ENCODE assay signal across 29 mouse cellular contexts in genomic region chr5:130033869-130034268, GRCm38 (mm10). TPM values are rescaled to one million over a fixed set of nuclear protein-coding genes. Genes with fewer than 3 reads are reported as not detected.
DNase-seq lines count a peak whose midpoint lies in the region; ATAC-seq and TF ChIP-seq lines count a peak whose summit lies in the region.
"Had no signal": no experiment of that assay in that cellular context is flagged by ENCODE, and none has a peak within 500 bp of the region (broad histone marks: within the 10 kb centered on the region; RNA-seq: fewer than 3 reads in every experiment).

No protein-coding gene starts in this region.

- no peak for DNase-seq in embryonic facial prominence, embryonic 10.5 days (ENCODE audit: low spot score)
- no peak for DNase-seq in midbrain, embryonic 10.5 days (ENCODE audit: low spot score)
- no peak for DNase-seq in liver, postnatal 0 days
- no peak for DNase-seq in adipocyte (ENCODE audit: low spot score)
- DNase-seq in kidney, adult 18-20 months: no peak
- DNase-seq: adrenal gland, postnatal 25 days; cerebellum, adult 18-20 months; cerebellum, postnatal 14 days; gastrocnemius, postnatal 14 days; heart, postnatal 36 days; kidney, postnatal 25 days; left cerebral cortex, postnatal 4 days; right cerebral cortex, adult 18-20 months; spleen, adult 18-20 months; thymus, postnatal 14 days had no signal

- H3K27ac ChIP-seq in embryonic facial prominence, embryonic 13.5 days: no peak overlapping the region
- no peak overlapping the region for H3K27ac ChIP-seq in embryonic facial prominence, embryonic 10.5 days (replicated peaks)
- H3K27ac ChIP-seq in midbrain, embryonic 12.5 days (replicated peaks): no peak overlapping the region
- no peak overlapping the region for H3K27ac ChIP-seq in midbrain, embryonic 10.5 days (replicated peaks)
- H3K27ac ChIP-seq in liver, postnatal 0 days (ENCODE audit: low read depth): peak overlapping the region; percentile 75
- H3K27ac ChIP-seq: forebrain, embryonic 13.5 days; heart, embryonic 15.5 days; hindbrain, embryonic 12.5 days; kidney, embryonic 15.5 days; left cerebral cortex, adult 2 months; lung, embryonic 15.5 days; midbrain, embryonic 15.5 days; neural tube, embryonic 12.5 days had no signal

- no peaks in the 10 kb centered on the region for H3K27me3 ChIP-seq in embryonic facial prominence, embryonic 13.5 days
- no peaks in the 10 kb centered on the region for H3K27me3 ChIP-seq in embryonic facial prominence, embryonic 10.5 days (replicated peaks; ENCODE audit: low read depth, poor library complexity, severe bottlenecking)
- H3K27me3 ChIP-seq in midbrain, embryonic 12.5 days: no peaks in the 10 kb centered on the region
- H3K27me3 ChIP-seq in midbrain, embryonic 10.5 days (ENCODE audit: low read depth, poor library complexity, severe bottlenecking): no peaks in the 10 kb centered on the region
- no peaks in the 10 kb centered on the region for H3K27me3 ChIP-seq in liver, postnatal 0 days (ENCODE audit: insufficient read depth, low read length)
- H3K27me3 ChIP-seq: forebrain, embryonic 13.5 days; heart, embryonic 15.5 days; hindbrain, embryonic 12.5 days; kidney, embryonic 15.5 days; lung, embryonic 15.5 days; midbrain, embryonic 15.5 days; neural tube, embryonic 12.5 days; Patski had no signal

- no peak for TF ChIP-seq CTCF in liver, postnatal 0 days (IDR thresholded peaks at IDR 0.05; ENCODE audit: low read depth)

- H3K4me2 ChIP-seq in embryonic facial prominence, embryonic 13.5 days: no peak overlapping the region
- H3K4me2 ChIP-seq in midbrain, embryonic 12.5 days (replicated peaks): no peak overlapping the region
- H3K4me2 ChIP-seq in liver, postnatal 0 days (ENCODE audit: low read depth, low read length): no peak overlapping the region
- H3K4me2 ChIP-seq: forebrain, embryonic 13.5 days; heart, embryonic 15.5 days; hindbrain, embryonic 12.5 days; kidney, embryonic 15.5 days; lung, embryonic 15.5 days; midbrain, embryonic 15.5 days; neural tube, embryonic 12.5 days had no signal

- 89% methylated on average over 2 of the region's 2 CpGs for WGBS in embryonic facial prominence, embryonic 13.5 days
- WGBS in embryonic facial prominence, embryonic 10.5 days: 86% methylated on average over 2 of the region's 2 CpGs
- 82% methylated on average over 2 of the region's 2 CpGs for WGBS in midbrain, embryonic 12.5 days
- 89% methylated on average over 2 of the region's 2 CpGs for WGBS in midbrain, embryonic 10.5 days
- WGBS in liver, postnatal 0 days (ENCODE audit: insufficient replicate concordance): 58% methylated on average over 2 of the region's 2 CpGs

- H3K9ac ChIP-seq in embryonic facial prominence, embryonic 13.5 days: 0 out of 2 replicates have a peak overlapping the region, but pooled peaks have one; percentile 11
- H3K9ac ChIP-seq in midbrain, embryonic 12.5 days (replicated peaks): 0 out of 2 replicates have a peak overlapping the region, but pooled peaks have one; percentile 20
- H3K9ac ChIP-seq in liver, postnatal 0 days (replicated peaks): 0 out of 2 replicates have a peak overlapping the region, but pooled peaks have one; percentile 34
- H3K9ac ChIP-seq: forebrain, embryonic 13.5 days; heart, embryonic 15.5 days; hindbrain, embryonic 12.5 days; kidney, embryonic 15.5 days; lung, embryonic 15.5 days; midbrain, embryonic 15.5 days; neural tube, embryonic 12.5 days had no signal

- peaks cover 32% of the 10 kb centered on the region for H3K36me3 ChIP-seq in embryonic facial prominence, embryonic 13.5 days
- H3K36me3 ChIP-seq in embryonic facial prominence, embryonic 10.5 days (replicated peaks): peaks cover 41% of the 10 kb centered on the region
- H3K36me3 ChIP-seq in midbrain, embryonic 12.5 days: peaks cover 23% of the 10 kb centered on the region
- peaks cover 36% of the 10 kb centered on the region for H3K36me3 ChIP-seq in midbrain, embryonic 10.5 days
- H3K36me3 ChIP-seq in liver, postnatal 0 days (replicated peaks; ENCODE audit: insufficient read depth, low read length): peaks cover 21% of the 10 kb centered on the region

- H3K4me3 ChIP-seq in embryonic facial prominence, embryonic 13.5 days: no peak overlapping the region
- no peak overlapping the region for H3K4me3 ChIP-seq in embryonic facial prominence, embryonic 10.5 days
- H3K4me3 ChIP-seq in midbrain, embryonic 12.5 days: no peak overlapping the region
- no peak overlapping the region for H3K4me3 ChIP-seq in midbrain, embryonic 10.5 days
- H3K4me3 ChIP-seq in liver, postnatal 0 days (ENCODE audit: low read depth, low read length): no peak overlapping the region
- H3K4me3 ChIP-seq: forebrain, embryonic 13.5 days; heart, embryonic 15.5 days; hindbrain, embryonic 12.5 days; kidney, embryonic 15.5 days; left cerebral cortex, adult 2 months; lung, embryonic 15.5 days; midbrain, embryonic 15.5 days; myocyte; neural tube, embryonic 12.5 days had no signal

- TF ChIP-seq EP300 in liver, postnatal 0 days (IDR thresholded peaks at IDR 0.05; ENCODE audit: low read depth): peak; percentile 77

- H3K9me3 ChIP-seq in embryonic facial prominence, embryonic 13.5 days: no peaks in the 10 kb centered on the region
- no peaks in the 10 kb centered on the region for H3K9me3 ChIP-seq in embryonic facial prominence, embryonic 10.5 days
- no peaks in the 10 kb centered on the region for H3K9me3 ChIP-seq in midbrain, embryonic 12.5 days
- no peaks in the 10 kb centered on the region for H3K9me3 ChIP-seq in midbrain, embryonic 10.5 days (replicated peaks)
- H3K9me3 ChIP-seq in liver, postnatal 0 days (ENCODE audit: low read length): no peaks in the 10 kb centered on the region
- H3K9me3 ChIP-seq: forebrain, embryonic 13.5 days; G1E; heart, embryonic 15.5 days; hindbrain, embryonic 12.5 days; kidney, embryonic 15.5 days; lung, embryonic 15.5 days; midbrain, embryonic 15.5 days; neural tube, embryonic 12.5 days had no signal

- ATAC-seq in embryonic facial prominence, embryonic 13.5 days (ENCODE audit: insufficient number of reproducible peaks, insufficient read depth, low FRiP score, low TSS enrichment, low read depth): no peak
- ATAC-seq in midbrain, embryonic 12.5 days (ENCODE audit: low FRiP score, low read depth): no peak
- peak; percentile 61 for ATAC-seq in liver, postnatal 0 days
- ATAC-seq: forebrain, embryonic 13.5 days; intestine, postnatal 0 days; midbrain, embryonic 15.5 days; Patski had no signal

- peaks cover 14% of the 10 kb centered on the region; the same call in 1 of the 2 replicates for H3K4me1 ChIP-seq in embryonic facial prominence, embryonic 13.5 days
- peaks cover 7% of the 10 kb centered on the region; the same call in 1 of the 2 replicates for H3K4me1 ChIP-seq in embryonic facial prominence, embryonic 10.5 days
- peaks cover 3% of the 10 kb centered on the region for H3K4me1 ChIP-seq in midbrain, embryonic 12.5 days
- peaks cover 15% of the 10 kb centered on the region for H3K4me1 ChIP-seq in midbrain, embryonic 10.5 days
- H3K4me1 ChIP-seq in liver, postnatal 0 days (ENCODE audit: insufficient read depth): peaks cover 32% of the 10 kb centered on the region
- H3K4me1 ChIP-seq: neural tube, embryonic 12.5 days had no signal

RNA-seq across cellular contexts. Expression of gene Crcp, which starts 4.8 kb away (rescaled TPM):
- polyA plus RNA-seq in embryonic facial prominence, embryonic 13.5 days (2015; fragmentation: Nextera tagmentation; extraction: Ambion mirVana): 44.8 and 47.1 TPM in 2 replicates
- 53.3 and 54.4 TPM in 2 replicates for polyA plus RNA-seq in embryonic facial prominence, embryonic 10.5 days (2016; fragmentation: Nextera tagmentation; extraction: Ambion mirVana)
- 59.4 and 66.5 TPM in 2 replicates for polyA plus RNA-seq in midbrain, embryonic 12.5 days (2016; fragmentation: Nextera tagmentation; extraction: Ambion mirVana)
- polyA plus RNA-seq in midbrain, embryonic 10.5 days (2016; fragmentation: Nextera tagmentation; extraction: Ambion mirVana): 63.8 and 65.9 TPM in 2 replicates
- 19.3 and 20.8 TPM in 2 replicates for polyA plus RNA-seq in liver, postnatal 0 days (2015; fragmentation: Nextera tagmentation; extraction: Ambion mirVana)

RNA-seq across cellular contexts. Expression of gene Asl, which starts 4.8 kb away (rescaled TPM):
- 21.8 and 24.8 TPM in 2 replicates for polyA plus RNA-seq in embryonic facial prominence, embryonic 13.5 days (2015; fragmentation: Nextera tagmentation; extraction: Ambion mirVana)
- 34.2 and 34.8 TPM in 2 replicates for polyA plus RNA-seq in embryonic facial prominence, embryonic 10.5 days (2016; fragmentation: Nextera tagmentation; extraction: Ambion mirVana)
- 26.5 and 29.1 TPM in 2 replicates for polyA plus RNA-seq in midbrain, embryonic 12.5 days (2016; fragmentation: Nextera tagmentation; extraction: Ambion mirVana)
- polyA plus RNA-seq in midbrain, embryonic 10.5 days (2016; fragmentation: Nextera tagmentation; extraction: Ambion mirVana): 33.3 and 36.0 TPM in 2 replicates
- 291 and 304 TPM in 2 replicates for polyA plus RNA-seq in liver, postnatal 0 days (2015; fragmentation: Nextera tagmentation; extraction: Ambion mirVana)

RNA-seq across cellular contexts. Expression of gene Gusb, which starts 31.0 kb away (rescaled TPM):
- 38.2 and 43.4 TPM in 2 replicates for polyA plus RNA-seq in embryonic facial prominence, embryonic 13.5 days (2015; fragmentation: Nextera tagmentation; extraction: Ambion mirVana)
- 45.3 and 47.7 TPM in 2 replicates for polyA plus RNA-seq in embryonic facial prominence, embryonic 10.5 days (2016; fragmentation: Nextera tagmentation; extraction: Ambion mirVana)
- polyA plus RNA-seq in midbrain, embryonic 12.5 days (2016; fragmentation: Nextera tagmentation; extraction: Ambion mirVana): 25.3 and 29.7 TPM in 2 replicates
- polyA plus RNA-seq in midbrain, embryonic 10.5 days (2016; fragmentation: Nextera tagmentation; extraction: Ambion mirVana): 33.6 and 34.1 TPM in 2 replicates
- polyA plus RNA-seq in liver, postnatal 0 days (2015; fragmentation: Nextera tagmentation; extraction: Ambion mirVana): 26.3 and 29.3 TPM in 2 replicates

RNA-seq across cellular contexts. Expression of gene Tpst1, which starts 39.3 kb away (rescaled TPM):
- 87.3 and 98.5 TPM in 2 replicates for polyA plus RNA-seq in embryonic facial prominence, embryonic 13.5 days (2015; fragmentation: Nextera tagmentation; extraction: Ambion mirVana)
- 52.3 and 55.6 TPM in 2 replicates for polyA plus RNA-seq in embryonic facial prominence, embryonic 10.5 days (2016; fragmentation: Nextera tagmentation; extraction: Ambion mirVana)
- polyA plus RNA-seq in midbrain, embryonic 12.5 days (2016; fragmentation: Nextera tagmentation; extraction: Ambion mirVana): 63.1 and 65.9 TPM in 2 replicates
- polyA plus RNA-seq in midbrain, embryonic 10.5 days (2016; fragmentation: Nextera tagmentation; extraction: Ambion mirVana): 57.5 and 60.4 TPM in 2 replicates
- 23.8 and 26.0 TPM in 2 replicates for polyA plus RNA-seq in liver, postnatal 0 days (2015; fragmentation: Nextera tagmentation; extraction: Ambion mirVana)
- polyA plus RNA-seq: G1E had no signal
